In genomic region chr6:135932400-135932920, GRCm38 (mm10) we compare ENCODE assay signal across 19 mouse cellular contexts.
"Had no signal": no experiment of that assay in that cellular context is flagged by ENCODE, and none has a peak within 500 bp of the region (broad histone marks: within the 10 kb centered on the region; RNA-seq: fewer than 3 reads in every experiment).

No protein-coding gene starts in this region.

- ATAC-seq: lung, postnatal 0 days; midbrain, embryonic 13.5 days; midbrain, embryonic 16.5 days had no signal

- DNase-seq: kidney, adult 2 months; kidney, postnatal 25 days; left cerebral cortex, postnatal 4 days; liver, embryonic 13.5 days; lung, embryonic 14.5 days; lung, postnatal 36 days; right cerebral cortex, adult 18-20 months; right cerebral cortex, postnatal 25 days; spleen, adult 18-20 months; thymus, postnatal 25 days had no signal

- H3K27me3 ChIP-seq: liver, embryonic 13.5 days; megakaryocyte, embryonic 14.5 days; midbrain, embryonic 13.5 days; neural tube, embryonic 13.5 days; stomach, embryonic 15.5 days had no signal

- H3K4me3 ChIP-seq: liver, embryonic 13.5 days; megakaryocyte, embryonic 14.5 days; midbrain, embryonic 10.5 days; midbrain, embryonic 13.5 days; myocyte; neural tube, embryonic 13.5 days; stomach, embryonic 15.5 days had no signal

- H3K9me3 ChIP-seq: liver, embryonic 13.5 days; midbrain, embryonic 10.5 days; midbrain, embryonic 13.5 days; neural tube, embryonic 13.5 days; stomach, embryonic 15.5 days had no signal

- H3K36me3 ChIP-seq: liver, embryonic 13.5 days; midbrain, embryonic 10.5 days; midbrain, embryonic 13.5 days; neural tube, embryonic 13.5 days; stomach, embryonic 15.5 days had no signal

- H3K27ac ChIP-seq: kidney, postnatal 0 days; liver, embryonic 13.5 days; midbrain, embryonic 10.5 days; midbrain, embryonic 13.5 days; neural tube, embryonic 13.5 days; stomach, embryonic 15.5 days had no signal

- H3K4me1 ChIP-seq: liver, embryonic 13.5 days; megakaryocyte, embryonic 14.5 days; midbrain, embryonic 10.5 days; midbrain, embryonic 13.5 days; neural tube, embryonic 13.5 days; stomach, embryonic 15.5 days had no signal

- H3K4me2 ChIP-seq: liver, embryonic 13.5 days; lung, embryonic 14.5 days; midbrain, embryonic 13.5 days; neural tube, embryonic 13.5 days; stomach, embryonic 15.5 days had no signal

- H3K9ac ChIP-seq: liver, embryonic 13.5 days; lung, embryonic 14.5 days; midbrain, embryonic 13.5 days; neural tube, embryonic 13.5 days; stomach, embryonic 15.5 days had no signal
